Mouse (Mus musculus) C2C12 (cell line): ENCODE results near the gene Sbpl.

Source experiments
- CTCF ChIP-seq: IDR thresholded peaks from one replicate; pipeline ENCODE4 v1.5.1; 2011; ENCODE audit not compliant: control insufficient read depth, insufficient read depth, insufficient read length
- USF1 ChIP-seq: IDR thresholded peaks from one replicate; pipeline ENCODE4 v1.6.1; 2011; ENCODE audit warnings: low read depth, mild to moderate bottlenecking, control low read depth, moderate library complexity

DNA sequence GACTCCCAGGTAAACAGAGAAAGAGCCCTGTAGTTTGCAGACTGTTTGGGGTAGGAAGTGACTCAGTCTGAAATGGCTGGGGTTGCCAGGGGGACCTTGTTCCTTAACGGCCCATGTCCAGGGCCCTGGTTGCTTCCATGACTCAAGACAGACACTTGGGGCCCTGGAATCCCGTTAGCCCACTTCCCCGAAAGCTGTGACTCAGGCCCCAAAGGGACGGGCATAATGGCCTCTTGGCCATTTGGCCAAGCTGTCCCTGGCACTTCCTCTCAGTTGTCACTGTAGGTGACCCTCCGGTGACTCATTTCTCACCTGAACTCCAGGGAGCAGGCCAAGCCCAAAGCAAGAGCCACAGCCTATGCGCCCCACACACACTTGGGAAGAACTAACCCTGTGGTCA, 43.3 kb upstream of the Sbpl start:
- no peak for TF ChIP-seq CTCF
- no peak for TF ChIP-seq USF1
